Mouse (Mus musculus) cerebellum, adult 2 months (tissue): Measurements from ENCODE around the gene Nf1.

ENCODE experiments used
- CTCF ChIP-seq: fragments of 200-500 bp; IDR thresholded peaks from 2 replicates; pipeline ENCODE4 v1.5.1; 2011; ENCODE audit warnings: low read depth, mild to moderate bottlenecking, control low read depth, low read length, moderate library complexity, borderline replicate concordance; ENCODE audit not compliant: insufficient read depth
- POLR2A ChIP-seq: fragments of 200-500 bp; IDR thresholded peaks from 2 replicates; pipeline ENCODE4 v1.6.1; 2011; ENCODE audit warnings: low read length, control low read depth, borderline replicate concordance; ENCODE audit not compliant: insufficient read depth

DNA sequence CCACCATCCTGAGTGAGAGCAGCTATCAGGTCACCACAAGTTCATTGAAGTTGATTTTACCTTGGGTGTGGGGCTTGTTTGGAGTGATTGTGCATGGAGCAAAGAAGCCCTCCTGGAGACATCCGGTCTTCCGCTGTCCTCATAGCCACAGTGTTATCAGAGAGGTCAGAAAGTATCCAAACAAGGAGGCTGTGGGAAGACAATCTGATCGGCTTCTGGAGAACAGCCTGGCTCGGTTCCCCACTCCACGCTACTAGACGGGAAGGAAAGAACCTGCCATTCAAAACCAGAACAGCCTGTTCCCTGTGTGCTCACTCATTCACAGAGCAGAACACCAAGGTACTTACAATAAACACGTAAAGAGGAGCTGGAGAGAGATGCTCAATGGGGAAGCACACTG lies 19.7 kb upstream of the Nf1 start:
- TF ChIP-seq POLR2A (no peak), CTCF (no peak)
